Mouse (Mus musculus): ENCODE results near the gene Elk3. TPM values are rescaled to one million over a fixed set of nuclear protein-coding genes. Genes with fewer than 3 reads are reported as not detected.

Elk3 gene
- total and polyA plus RNA-seq, 3 experiments = 0.33 TPM; not detected in 2

- ATAC-seq (ENCODE audit: extremely low read depth, insufficient number of reproducible peaks, low FRiP score, poor library complexity, severe bottlenecking) (no peak), DNase-seq (ENCODE audit: low spot score) (no peak)
- no peaks in the 10 kb centered on the region for H3K27me3 ChIP-seq (ENCODE audit: insufficient read depth, low read length)
- TF ChIP-seq CTCF (IDR thresholded peaks at IDR 0.05; ENCODE audit: low read depth, low read length) (no peak), TAL1 (conservative IDR thresholded peaks at IDR 0.05; ENCODE audit: low read depth, low read length) (no peak), GATA2 (IDR thresholded peaks at IDR 0.05; ENCODE audit: borderline replicate concordance, low read depth, low read length) (no peak), GATA1 (IDR thresholded peaks at IDR 0.05; ENCODE audit: borderline replicate concordance, low read length) (no peak), POLR2AphosphoS5 (IDR thresholded peaks at IDR 0.05; ENCODE audit: insufficient replicate concordance, low read depth, low read length) (no peak)
- H3K4me1 ChIP-seq (ENCODE audit: insufficient read depth, low read depth, low read length) = no peaks in the 10 kb centered on the region
- no peak overlapping the region for H3K4me3 ChIP-seq (ENCODE audit: low read depth, low read length)
- no peaks in the 10 kb centered on the region for H3K9me3 ChIP-seq (replicated peaks)
- no peaks in the 10 kb centered on the region for H3K36me3 ChIP-seq (replicated peaks)
Measured at GRCm38 (mm10) chr10:93356122-93356521, 45.2 kb upstream of the Elk3 start.

- no peaks in the 10 kb centered on the region for H3K27me3 ChIP-seq (ENCODE audit: insufficient read depth, low read length)
- no peaks in the 10 kb centered on the region for H3K36me3 ChIP-seq (replicated peaks)
- no peaks in the 10 kb centered on the region for H3K9me3 ChIP-seq (replicated peaks)
- H3K4me1 ChIP-seq (ENCODE audit: insufficient read depth, low read depth, low read length) = no peaks in the 10 kb centered on the region
- DNase-seq (ENCODE audit: low spot score) (no peak), ATAC-seq (ENCODE audit: extremely low read depth, insufficient number of reproducible peaks, low FRiP score, poor library complexity, severe bottlenecking) (no peak)
- no peak for TF ChIP-seq POLR2AphosphoS5 (IDR thresholded peaks at IDR 0.05; ENCODE audit: insufficient replicate concordance, low read depth, low read length)
- no peak for TF ChIP-seq TAL1 (conservative IDR thresholded peaks at IDR 0.05; ENCODE audit: low read depth, low read length)
- TF ChIP-seq GATA1 (IDR thresholded peaks at IDR 0.05; ENCODE audit: borderline replicate concordance, low read length) = no peak
- TF ChIP-seq CTCF (IDR thresholded peaks at IDR 0.05; ENCODE audit: low read depth, low read length) = no peak
- no peak for TF ChIP-seq GATA2 (IDR thresholded peaks at IDR 0.05; ENCODE audit: borderline replicate concordance, low read depth, low read length)
- H3K4me3 ChIP-seq (ENCODE audit: low read depth, low read length) = no peak overlapping the region
Measured at GRCm38 (mm10) chr10:93355276-93355927, 44.5 kb upstream of the Elk3 start.

DNA sequence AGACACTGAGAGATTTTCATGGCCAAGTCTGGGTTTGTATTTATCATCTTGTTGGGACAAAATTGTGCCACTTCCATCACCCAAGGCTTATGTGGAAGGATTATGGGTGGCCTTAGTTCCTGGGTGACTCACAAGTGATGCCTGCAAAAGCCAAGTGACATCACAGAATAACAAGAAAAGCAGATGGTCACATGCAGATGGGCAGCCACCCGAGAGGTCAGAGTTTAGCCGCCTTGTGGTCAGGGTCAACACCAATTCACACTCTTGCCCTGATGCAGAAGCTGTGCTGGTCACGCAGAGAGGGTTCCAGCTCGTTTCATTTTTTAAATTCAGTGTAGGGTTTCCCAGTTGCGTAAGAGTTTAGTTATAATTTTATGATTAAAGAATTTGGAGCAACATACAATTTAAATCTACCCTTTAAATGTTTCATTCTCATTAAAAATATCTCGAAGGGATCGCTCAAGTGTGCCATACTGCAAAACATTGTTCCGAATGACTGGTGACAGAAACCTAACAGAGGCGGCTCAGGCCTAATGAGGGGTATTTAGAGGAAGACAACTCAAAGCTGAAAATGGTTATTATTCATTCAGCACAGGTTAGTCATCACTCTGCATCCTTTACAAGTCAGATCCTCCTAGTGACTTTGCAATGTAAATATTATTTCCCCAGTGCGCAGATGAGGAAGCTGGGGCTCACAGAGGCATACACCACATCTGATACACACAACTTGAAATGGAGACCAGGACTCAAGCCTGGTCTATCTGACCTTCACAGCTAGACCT, 42.8 kb upstream of the Elk3 start:
- ATAC-seq (ENCODE audit: extremely low read depth, insufficient number of reproducible peaks, low FRiP score, poor library complexity, severe bottlenecking) (no peak), DNase-seq (ENCODE audit: low spot score) (no peak)
- TF ChIP-seq POLR2AphosphoS5 (IDR thresholded peaks at IDR 0.05; ENCODE audit: insufficient replicate concordance, low read depth, low read length) = no peak
- no peak for TF ChIP-seq TAL1 (conservative IDR thresholded peaks at IDR 0.05; ENCODE audit: low read depth, low read length)
- no peak for TF ChIP-seq CTCF (IDR thresholded peaks at IDR 0.05; ENCODE audit: low read depth, low read length)
- TF ChIP-seq GATA2 (IDR thresholded peaks at IDR 0.05; ENCODE audit: borderline replicate concordance, low read depth, low read length) = no peak
- TF ChIP-seq GATA1 (IDR thresholded peaks at IDR 0.05; ENCODE audit: borderline replicate concordance, low read length) = no peak
- Histone ChIP-seq H3K4me1 (ENCODE audit: insufficient read depth, low read depth, low read length) (no peaks in the 10 kb centered on the region), H3K9me3 (replicated peaks) (no peaks in the 10 kb centered on the region), H3K4me3 (ENCODE audit: low read depth, low read length) (no peak overlapping the region), H3K36me3 (replicated peaks) (no peaks in the 10 kb centered on the region), H3K27me3 (ENCODE audit: insufficient read depth, low read length) (no peaks in the 10 kb centered on the region)

DNA sequence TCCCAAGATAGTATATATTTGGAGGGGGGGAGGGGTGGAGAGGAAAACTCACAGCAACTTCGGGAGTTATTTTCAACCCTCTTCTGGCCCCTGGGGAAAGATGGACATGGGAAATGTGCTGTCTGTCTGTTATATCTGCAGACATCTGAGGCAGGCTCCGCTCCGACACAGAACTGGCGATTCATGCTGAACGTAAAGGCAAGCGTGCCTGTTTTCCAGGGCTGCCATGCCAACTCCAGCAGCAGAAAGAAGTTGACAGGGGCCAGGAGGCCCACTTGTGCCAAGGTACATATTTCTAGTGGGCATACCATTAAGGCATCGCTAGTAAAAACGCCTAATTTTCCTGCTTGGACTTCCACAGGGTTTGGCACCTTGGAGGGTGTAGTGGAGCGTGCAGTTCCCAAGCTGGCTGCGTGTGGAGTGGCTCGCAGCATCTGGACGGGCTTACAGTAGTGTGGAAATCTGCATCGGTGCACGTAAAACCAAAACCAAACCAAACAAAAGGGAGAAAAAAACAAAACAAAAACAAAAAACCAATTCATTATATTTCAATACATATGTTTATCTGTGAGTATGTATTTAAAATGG, 37.1 kb upstream of the Elk3 start:
- no peaks in the 10 kb centered on the region for H3K4me1 ChIP-seq (ENCODE audit: insufficient read depth, low read depth, low read length)
- no peak for DNase-seq (ENCODE audit: low spot score)
- H3K36me3 ChIP-seq (replicated peaks) = no peaks in the 10 kb centered on the region
- H3K4me3 ChIP-seq (ENCODE audit: low read depth, low read length) = no peak overlapping the region
- TF ChIP-seq GATA1 (IDR thresholded peaks at IDR 0.05; ENCODE audit: borderline replicate concordance, low read length) (no peak), GATA2 (IDR thresholded peaks at IDR 0.05; ENCODE audit: borderline replicate concordance, low read depth, low read length) (no peak), POLR2AphosphoS5 (IDR thresholded peaks at IDR 0.05; ENCODE audit: insufficient replicate concordance, low read depth, low read length) (no peak)
- peaks cover 8% of the 10 kb centered on the region; the same call in 1 of the 2 replicates for H3K27me3 ChIP-seq (ENCODE audit: insufficient read depth, low read length)
- no peaks in the 10 kb centered on the region for H3K9me3 ChIP-seq (replicated peaks)
- ATAC-seq (ENCODE audit: extremely low read depth, insufficient number of reproducible peaks, low FRiP score, poor library complexity, severe bottlenecking) = no peak

DNA sequence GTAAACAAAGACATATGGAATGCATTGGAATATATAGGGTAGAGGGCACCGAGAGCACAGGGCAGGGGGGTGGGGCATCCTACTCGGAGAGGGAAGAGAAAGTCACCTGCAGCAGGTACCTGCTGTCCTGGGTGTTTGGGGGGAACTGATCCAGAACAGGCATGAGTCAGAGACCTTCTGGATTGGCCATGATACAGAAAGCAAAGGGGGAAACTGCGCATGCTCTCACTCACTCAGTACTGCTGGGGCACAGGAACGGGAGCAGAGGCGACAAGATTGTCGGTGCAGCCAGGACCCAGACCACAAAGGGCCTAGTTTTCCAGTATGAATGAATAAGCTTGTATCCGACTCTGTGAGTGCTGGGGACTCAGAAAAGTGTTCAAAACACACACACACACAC, 36.5 kb upstream of the Elk3 start:
- Histone ChIP-seq H3K36me3 (replicated peaks) (no peaks in the 10 kb centered on the region), H3K4me3 (ENCODE audit: low read depth, low read length) (no peak overlapping the region), H3K4me1 (ENCODE audit: insufficient read depth, low read depth, low read length) (no peaks in the 10 kb centered on the region), H3K27me3 (ENCODE audit: insufficient read depth, low read length) (peaks cover 9% of the 10 kb centered on the region; the same call in 1 of the 2 replicates), H3K9me3 (replicated peaks) (no peaks in the 10 kb centered on the region)
- DNase-seq (ENCODE audit: low spot score) (no peak), ATAC-seq (ENCODE audit: extremely low read depth, insufficient number of reproducible peaks, low FRiP score, poor library complexity, severe bottlenecking) (no peak)
- TF ChIP-seq TAL1 (conservative IDR thresholded peaks at IDR 0.05; ENCODE audit: low read depth, low read length) (no peak), GATA2 (IDR thresholded peaks at IDR 0.05; ENCODE audit: borderline replicate concordance, low read depth, low read length) (no peak), POLR2AphosphoS5 (IDR thresholded peaks at IDR 0.05; ENCODE audit: insufficient replicate concordance, low read depth, low read length) (no peak), GATA1 (IDR thresholded peaks at IDR 0.05; ENCODE audit: borderline replicate concordance, low read length) (no peak)

Data from G1E (cell line).